Mouse (Mus musculus) c-Kit-positive CD71-negative TER-119-negative erythroid progenitor cells, embryonic 14.5 days (primary cell): ENCODE measurements around the gene Cenpl.

Experiments
- DNase-seq: peaks from one replicate; pipeline ENCODE4 v3.0.0-alpha.2; 2013; ENCODE audit warnings: low read depth

Cenpl gene

GRCm38 (mm10) chr1:161041261-161042020, 29.1 kb upstream of the Cenpl start:
- no peak for DNase-seq

GRCm38 (mm10) chr1:161046972-161047371, 23.5 kb upstream of the Cenpl start:
- no peak for DNase-seq

GRCm38 (mm10) chr1:161057164-161057563, 13.3 kb upstream of the Cenpl start:
- DNase-seq: no peak

- no peak for DNase-seq
Measured at GRCm38 (mm10) chr1:161063351-161063750, 7.2 kb upstream of the Cenpl start.

- no peak for DNase-seq
Measured at GRCm38 (mm10) chr1:161071272-161071620, 733 bp downstream of the Cenpl start.

- no peak for DNase-seq
Measured at GRCm38 (mm10) chr1:161076238-161076637, 5.7 kb downstream of the Cenpl start.

- no peak for DNase-seq
Measured at GRCm38 (mm10) chr1:161077243-161077642, 6.7 kb downstream of the Cenpl start.

GRCm38 (mm10) chr1:161099721-161100405, 29.4 kb downstream of the Cenpl start:
- no peak for DNase-seq

GRCm38 (mm10) chr1:161103842-161104241, 33.3 kb downstream of the Cenpl start:
- no peak for DNase-seq

- no peak for DNase-seq
Measured at GRCm38 (mm10) chr1:161109216-161109615, 38.7 kb downstream of the Cenpl start.

- no peak for DNase-seq
Measured at GRCm38 (mm10) chr1:161114591-161114990, 44.1 kb downstream of the Cenpl start.

GRCm38 (mm10) chr1:161122661-161123418, 52.3 kb downstream of the Cenpl start:
- no peak for DNase-seq

- no peak for DNase-seq
Measured at GRCm38 (mm10) chr1:161126461-161126860, 55.9 kb downstream of the Cenpl start.

GRCm38 (mm10) chr1:161130726-161131664, 60.5 kb downstream of the Cenpl start, which contains the start of gene Klhl20:
Gene Klhl20 (minus strand): TSS chr1:161131511.
- peak; percentile 99 for DNase-seq
